Mouse (Mus musculus) ES-Bruce4 (cell line): ENCODE measurements around the gene Pla2g12a.

Source experiments
- CTCF ChIP-seq: IDR thresholded peaks from one replicate; pipeline ENCODE4 v1.8.1; 2011; ENCODE audit warnings: low read depth, low read length
- POLR2A ChIP-seq: IDR thresholded peaks from one replicate; pipeline ENCODE4 v1.8.1; 2011; ENCODE audit warnings: low read length; ENCODE audit not compliant: insufficient read depth

GRCm38 (mm10) chr3:129879913-129880312 is 1.5 kb downstream of the Pla2g12a start:
- TF ChIP-seq CTCF (no peak), POLR2A (no peak)
